Mouse (Mus musculus): ENCODE results near the gene D430041D05Rik.

The D430041D05Rik gene

GRCm38 (mm10) chr2:104351415-104352203 is 59.2 kb downstream of the D430041D05Rik start:
- DNase-seq (ENCODE audit: inconsistent ontology term), result no peak

- DNase-seq (ENCODE audit: inconsistent ontology term), result no peak
These were observed 73.2 kb downstream of the D430041D05Rik start for GRCm38 (mm10) chr2:104337619-104338018.

- DNase-seq (ENCODE audit: inconsistent ontology term), result no peak
These were observed 75.0 kb downstream of the D430041D05Rik start for GRCm38 (mm10) chr2:104335824-104336223.

GRCm38 (mm10) chr2:104333952-104334351 is 76.9 kb downstream of the D430041D05Rik start:
- no peak for DNase-seq (ENCODE audit: inconsistent ontology term)

GRCm38 (mm10) chr2:104332707-104333106 is 78.1 kb downstream of the D430041D05Rik start:
- no peak for DNase-seq (ENCODE audit: inconsistent ontology term)

- no peak for DNase-seq (ENCODE audit: inconsistent ontology term)
These were observed 79.6 kb downstream of the D430041D05Rik start for GRCm38 (mm10) chr2:104331261-104331660.

GRCm38 (mm10) chr2:104327116-104327794 is 83.6 kb downstream of the D430041D05Rik start:
- no peak for DNase-seq (ENCODE audit: inconsistent ontology term)

- no peak for DNase-seq (ENCODE audit: inconsistent ontology term)
These were observed 87.0 kb downstream of the D430041D05Rik start for GRCm38 (mm10) chr2:104323773-104324172.

- no peak for DNase-seq (ENCODE audit: inconsistent ontology term)
These were observed 87.5 kb downstream of the D430041D05Rik start for GRCm38 (mm10) chr2:104323351-104323750.

GRCm38 (mm10) chr2:104320061-104320624 is 90.7 kb downstream of the D430041D05Rik start:
- DNase-seq (ENCODE audit: inconsistent ontology term), result no peak

GRCm38 (mm10) chr2:104319443-104319842 is 91.4 kb downstream of the D430041D05Rik start:
- no peak for DNase-seq (ENCODE audit: inconsistent ontology term)

GRCm38 (mm10) chr2:104318881-104319280 is 91.9 kb downstream of the D430041D05Rik start:
- DNase-seq (ENCODE audit: inconsistent ontology term), result no peak

- no peak for DNase-seq (ENCODE audit: inconsistent ontology term)
These were observed 92.6 kb downstream of the D430041D05Rik start for GRCm38 (mm10) chr2:104318259-104318658.

GRCm38 (mm10) chr2:104317631-104318030 is 93.2 kb downstream of the D430041D05Rik start:
- DNase-seq (ENCODE audit: inconsistent ontology term), result no peak

- DNase-seq (ENCODE audit: inconsistent ontology term), result no peak
These were observed 94.3 kb downstream of the D430041D05Rik start for GRCm38 (mm10) chr2:104316483-104316882.

GRCm38 (mm10) chr2:104313246-104313645 is 97.6 kb downstream of the D430041D05Rik start:
- DNase-seq (ENCODE audit: inconsistent ontology term), result no peak

GRCm38 (mm10) chr2:104307102-104307501 is 103.7 kb downstream of the D430041D05Rik start:
- no peak for DNase-seq (ENCODE audit: inconsistent ontology term)

GRCm38 (mm10) chr2:104305722-104306121 is 105.1 kb downstream of the D430041D05Rik start:
- no peak for DNase-seq (ENCODE audit: inconsistent ontology term)

GRCm38 (mm10) chr2:104299912-104300311 is 110.9 kb downstream of the D430041D05Rik start:
- DNase-seq (ENCODE audit: inconsistent ontology term), result no peak

- DNase-seq (ENCODE audit: inconsistent ontology term), result peak; percentile 75
These were observed 111.7 kb downstream of the D430041D05Rik start for GRCm38 (mm10) chr2:104299160-104299559.

GRCm38 (mm10) chr2:104286821-104287220 is 124.0 kb downstream of the D430041D05Rik start:
- no peak for DNase-seq (ENCODE audit: inconsistent ontology term)

GRCm38 (mm10) chr2:104283401-104283955 is 127.3 kb downstream of the D430041D05Rik start:
- DNase-seq (ENCODE audit: inconsistent ontology term), result no peak

All from Muller cell, postnatal 12 days (primary cell).